Mouse (Mus musculus) CH12.LX (cell line): ENCODE measurements around the gene Naa38.

Experiments used
- CTCF ChIP-seq, 2 experiments: IDR thresholded peaks in 1 of 2; conservative IDR thresholded peaks in 1 of 2; 2 replicates each; pipeline ENCODE4 v1.5.1; 2011 to 2012; ENCODE audit warnings: low read depth in 2 of 2, low read length in 2 of 2, improper control_type of control experiment in 1 of 2, inconsistent platforms in 1 of 2, mild to moderate bottlenecking in 1 of 2, moderate library complexity in 1 of 2
- ETS1 ChIP-seq: conservative IDR thresholded peaks from 2 replicates; pipeline ENCODE4 v1.6.1; 2012; ENCODE audit warnings: low read depth, mild to moderate bottlenecking, inconsistent platforms, low read length, improper control_type of control experiment, moderate library complexity
- MAX ChIP-seq: IDR thresholded peaks from 2 replicates; pipeline ENCODE4 v1.6.1; 2011; ENCODE audit warnings: low read length, improper control_type of control experiment
- SIN3A ChIP-seq: IDR thresholded peaks from 2 replicates; pipeline ENCODE4 v1.6.1; 2012; ENCODE audit warnings: low read length, improper control_type of control experiment, inconsistent platforms
- SMC3 ChIP-seq: IDR thresholded peaks from 2 replicates; pipeline ENCODE4 v1.6.1; 2011; ENCODE audit warnings: low read depth, low read length, improper control_type of control experiment

DNA sequence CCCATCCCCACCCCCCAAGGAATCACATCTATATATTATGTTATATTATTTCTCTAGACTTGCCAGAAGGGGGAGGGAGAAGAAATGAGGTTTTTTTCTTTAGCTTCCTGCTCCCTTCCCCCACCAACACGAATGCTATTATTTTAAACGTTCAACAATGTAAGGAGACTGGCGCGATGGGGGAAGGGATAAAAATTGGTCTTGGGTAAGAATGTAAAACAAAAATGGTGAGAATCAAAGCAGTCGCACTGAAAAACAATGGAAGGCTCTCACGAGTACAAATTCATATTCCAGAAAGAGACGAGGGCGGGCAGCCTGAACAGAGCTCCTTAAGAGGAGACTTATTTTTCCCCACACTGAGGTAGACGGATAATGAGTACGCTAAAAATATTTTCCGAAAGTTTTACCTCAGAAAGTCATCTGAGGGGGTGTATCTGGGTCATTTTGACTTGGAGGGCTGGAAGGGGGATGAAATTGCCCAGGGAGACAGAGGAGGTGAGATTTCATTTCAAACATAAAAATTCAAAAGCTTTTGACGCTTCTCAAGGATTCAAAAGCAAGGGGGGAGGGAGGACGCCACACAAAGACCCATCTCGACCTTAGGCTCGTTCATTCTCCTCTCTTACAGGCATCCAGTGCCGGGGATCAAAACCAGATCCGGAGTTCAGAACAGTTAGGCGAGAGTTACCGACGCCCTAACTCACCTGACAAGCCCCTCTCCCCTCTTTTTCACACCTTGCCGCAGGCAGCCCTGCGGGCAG lies 28.3 kb upstream of the Naa38 start:
- TF ChIP-seq CTCF (conservative IDR thresholded peaks at IDR 0.05 in 1 of 2, IDR thresholded peaks at IDR 0.05 in 1 of 2; ENCODE audit: low read depth in 2 of 2, low read length in 2 of 2) (no peak), SIN3A (peak; percentile 69; the same call in 1 of the 2 replicates), MAX (no peak), ETS1 (peak; percentile 24; the same call in 1 of the 2 replicates), SMC3 (no peak)
